Mouse (Mus musculus) large intestine, adult 2 months (tissue): ENCODE measurements around the gene Gm42372. TPM values are rescaled to one million over a fixed set of nuclear protein-coding genes. Genes with fewer than 3 reads are reported as not detected.

Experiments used
- DNase-seq: peaks from one replicate; pipeline ENCODE4 v3.0.0-alpha.2; 2012; ENCODE audit warnings: low read depth, low spot score
- WGBS: fragments of 180-500 bp; shearing (Covaris S2); methylation state at CpG from one replicate; pipeline ENCODE4 v1.1.7; 2018; 5-methylcytosine and 5-hydroxymethylcytosine counted together
- polyA plus RNA-seq: library from polyadenylated mRNA; depleted of rRNA; stranded (reverse); fragments of >200 nt; gene quantifications from 2 replicates; pipeline ENCODE4 v1.2.3, GENCODE M21; 2012

Gene Gm42372
- polyA plus RNA-seq, 1 experiment: 0.16 TPM

DNA sequence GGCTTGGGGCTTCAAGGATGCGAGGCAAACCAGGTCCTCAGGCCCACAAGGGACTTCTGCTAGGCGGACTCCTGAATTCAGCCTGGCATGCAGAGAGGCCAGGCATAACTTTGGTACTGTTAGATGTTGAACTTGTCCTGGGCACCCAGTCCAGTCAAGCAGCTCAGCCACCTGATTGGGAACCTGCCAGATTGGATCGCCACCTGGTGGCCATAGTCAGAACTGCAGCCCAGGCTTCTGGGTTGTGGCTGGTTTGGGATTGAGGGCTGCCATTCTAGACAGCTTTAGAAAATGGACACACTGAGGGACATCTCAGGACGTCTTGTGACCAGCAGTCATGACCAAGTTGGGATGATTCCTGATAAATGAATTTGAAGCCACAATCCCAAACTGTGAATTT lies 16.8 kb downstream of the Gm42372 start:
- 26% methylated on average over 4 of the region's 4 CpGs for WGBS

DNA sequence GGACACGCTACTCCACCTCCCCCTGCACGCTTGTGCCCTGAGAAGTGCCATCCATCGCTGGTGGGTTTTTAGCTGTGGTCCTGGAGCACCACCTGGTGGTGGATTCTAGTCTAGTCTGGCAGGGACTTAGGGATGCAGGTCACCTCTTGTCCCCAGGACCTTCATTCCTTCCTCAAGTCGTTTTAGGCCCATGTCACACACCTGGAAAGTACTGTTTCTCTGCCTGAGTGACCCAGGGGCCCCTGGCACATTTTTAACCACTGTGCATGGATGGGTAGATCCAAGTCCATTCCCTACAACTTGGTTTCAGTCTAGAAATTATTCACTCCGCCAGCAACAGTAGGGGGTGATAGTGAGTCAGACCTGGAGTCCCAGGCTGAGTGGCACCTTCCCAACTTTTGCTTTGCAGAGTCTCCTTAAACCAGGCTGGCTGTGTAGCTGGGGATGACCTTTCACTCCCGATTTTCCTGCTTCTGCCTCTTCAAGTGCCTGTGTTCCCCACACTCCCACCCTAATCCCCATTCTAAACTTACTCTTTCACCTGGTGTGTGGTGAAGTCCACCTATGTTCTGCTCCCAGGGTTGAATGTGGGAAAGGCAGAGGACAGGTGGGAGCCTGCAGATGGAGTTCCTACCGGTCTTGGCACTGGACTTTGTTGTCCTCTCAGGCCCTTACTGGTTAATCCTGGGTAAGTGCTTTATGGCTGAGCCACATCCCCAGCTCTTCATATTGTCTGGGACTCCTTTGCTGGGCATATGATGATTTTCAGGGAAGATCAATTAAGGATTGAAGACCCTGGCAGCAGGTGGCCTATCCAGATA lies 19.7 kb downstream of the Gm42372 start:
- DNase-seq: no peak
- 5% methylated on average over 7 of the region's 7 CpGs for WGBS

More for the DNA sequence above, 16.8 kb downstream of the Gm42372 start:
- no peak for DNase-seq

DNA sequence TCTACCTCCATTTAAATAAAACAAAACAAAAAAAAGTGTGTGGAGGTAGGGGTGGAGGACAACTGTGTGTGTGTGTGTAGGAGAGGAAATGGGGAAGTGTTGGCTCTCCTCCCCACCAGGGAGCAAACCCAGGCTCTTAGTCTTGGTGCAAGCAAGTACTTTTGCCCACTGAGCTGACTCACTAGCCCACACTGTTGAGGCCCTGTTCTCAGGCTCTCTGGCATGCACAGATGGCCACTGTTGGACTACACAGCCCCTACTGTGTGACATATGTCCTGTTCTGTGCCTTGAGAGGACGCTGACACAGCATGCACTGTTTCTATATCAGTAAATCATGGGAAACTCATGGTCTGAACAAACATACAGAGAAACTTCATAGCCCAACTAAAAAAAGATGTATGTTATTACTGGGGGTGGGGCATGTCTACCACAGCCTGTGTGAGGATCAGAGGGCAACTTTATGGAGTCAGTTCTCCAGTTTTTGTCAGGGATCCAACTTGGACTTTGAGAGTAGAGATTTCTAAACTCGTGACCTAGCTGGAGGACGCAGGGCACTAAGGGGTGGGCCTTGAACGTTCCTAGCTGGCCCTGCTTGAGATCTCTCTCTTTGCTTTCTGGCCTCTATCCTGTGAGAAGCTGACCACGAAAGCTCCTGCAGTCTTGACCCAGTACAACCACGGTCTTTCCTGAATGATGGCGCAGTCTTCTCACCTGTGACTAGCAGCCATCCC lies 20.5 kb downstream of the Gm42372 start:
- DNase-seq: no peak
- 23% methylated on average over 7 of the region's 7 CpGs for WGBS

DNA sequence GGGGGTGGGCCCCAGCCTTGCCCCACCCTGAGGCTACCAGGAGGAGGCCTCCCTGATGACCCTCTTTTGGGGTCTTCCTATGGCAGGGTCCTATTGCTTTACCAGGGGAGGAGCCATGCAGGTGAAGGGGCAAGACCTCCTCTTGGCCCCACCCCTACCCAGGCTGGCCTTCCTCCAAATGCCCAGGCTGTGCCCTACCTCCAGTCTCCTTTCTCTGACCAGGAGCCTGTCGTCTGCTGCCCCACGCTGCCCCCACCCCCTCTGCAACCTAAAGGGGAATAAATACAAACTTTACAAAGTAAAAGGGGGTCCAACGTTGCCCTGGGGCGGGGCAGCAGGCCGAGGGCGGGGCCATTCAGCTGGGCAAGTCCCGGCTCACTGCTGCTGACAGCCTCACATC lies 21.8 kb downstream of the Gm42372 start:
- WGBS: 34% methylated on average over 7 of the region's 7 CpGs
- no peak for DNase-seq

DNA sequence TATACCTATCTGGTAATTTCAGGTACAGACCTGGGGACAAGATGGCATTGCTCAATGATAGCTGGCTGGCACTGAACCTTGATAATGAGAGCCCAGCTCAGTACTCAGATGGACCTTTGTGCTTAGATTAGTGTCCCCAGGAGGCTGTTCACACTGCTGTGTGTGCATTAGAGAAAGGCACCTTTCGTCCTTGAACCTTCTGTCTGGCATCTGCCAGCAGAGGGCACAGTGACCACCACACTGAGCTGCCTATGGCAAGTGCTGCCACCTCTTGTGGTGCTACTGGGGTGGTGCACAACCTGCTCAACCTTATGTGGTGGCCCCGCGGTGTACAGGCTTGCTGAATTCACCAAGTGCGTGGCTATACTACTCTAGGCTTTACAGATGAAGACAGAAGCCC lies 24.4 kb downstream of the Gm42372 start:
- DNase-seq: no peak
- WGBS: 44% methylated on average over 4 of the region's 4 CpGs

DNA sequence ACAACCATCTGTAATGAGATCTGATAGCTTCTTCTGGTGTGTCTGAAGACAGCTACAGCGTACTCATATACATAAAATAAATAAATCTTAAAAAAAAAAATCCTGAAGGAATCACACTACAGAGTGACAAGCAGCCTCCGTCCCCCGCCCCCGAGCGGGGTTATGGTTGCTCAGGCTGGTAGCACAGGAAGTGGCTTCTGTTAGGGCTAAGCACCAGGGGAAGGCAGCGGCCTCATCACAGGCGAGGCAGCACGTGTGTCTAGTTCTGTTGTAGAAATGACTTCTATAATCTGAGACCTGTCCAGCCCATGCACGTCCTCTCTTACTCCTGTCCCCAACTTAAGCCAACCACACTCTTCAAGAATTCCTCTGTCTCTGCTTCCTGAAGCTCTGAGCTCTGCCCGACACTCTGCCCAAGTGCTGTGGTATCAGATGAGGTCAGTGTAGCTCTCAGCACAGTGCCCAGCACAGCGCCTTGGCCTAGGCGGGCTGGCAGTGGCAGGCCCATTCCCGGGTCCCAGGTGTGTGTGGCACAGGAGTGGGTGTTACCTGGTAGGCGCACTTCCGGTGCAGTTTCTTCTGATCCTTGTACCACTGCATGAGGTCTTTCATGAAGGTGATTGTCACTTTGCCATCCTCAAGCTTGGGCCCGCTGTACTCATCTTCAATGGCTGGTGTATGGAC lies 26.6 kb downstream of the Gm42372 start:
- no peak for DNase-seq
- WGBS: 83% methylated on average over 16 of the region's 16 CpGs

DNA sequence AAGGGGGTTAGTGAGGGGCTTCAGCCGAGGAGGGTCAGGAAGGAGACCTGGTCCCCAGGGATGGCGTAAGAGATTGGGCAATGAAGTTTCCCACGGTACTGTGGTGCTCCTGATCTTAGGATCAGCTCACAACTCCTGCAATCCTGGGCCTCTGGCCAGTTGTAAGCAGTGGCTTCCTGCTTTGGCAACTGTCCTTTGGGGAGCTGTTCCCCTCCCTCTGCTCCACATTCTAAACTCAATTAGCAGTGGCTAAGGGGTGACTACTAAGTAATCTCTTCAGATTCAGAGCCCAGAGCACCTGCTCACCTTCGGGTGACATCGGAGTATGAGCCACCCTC lies 27.1 kb downstream of the Gm42372 start:
- no peak for DNase-seq

DNA sequence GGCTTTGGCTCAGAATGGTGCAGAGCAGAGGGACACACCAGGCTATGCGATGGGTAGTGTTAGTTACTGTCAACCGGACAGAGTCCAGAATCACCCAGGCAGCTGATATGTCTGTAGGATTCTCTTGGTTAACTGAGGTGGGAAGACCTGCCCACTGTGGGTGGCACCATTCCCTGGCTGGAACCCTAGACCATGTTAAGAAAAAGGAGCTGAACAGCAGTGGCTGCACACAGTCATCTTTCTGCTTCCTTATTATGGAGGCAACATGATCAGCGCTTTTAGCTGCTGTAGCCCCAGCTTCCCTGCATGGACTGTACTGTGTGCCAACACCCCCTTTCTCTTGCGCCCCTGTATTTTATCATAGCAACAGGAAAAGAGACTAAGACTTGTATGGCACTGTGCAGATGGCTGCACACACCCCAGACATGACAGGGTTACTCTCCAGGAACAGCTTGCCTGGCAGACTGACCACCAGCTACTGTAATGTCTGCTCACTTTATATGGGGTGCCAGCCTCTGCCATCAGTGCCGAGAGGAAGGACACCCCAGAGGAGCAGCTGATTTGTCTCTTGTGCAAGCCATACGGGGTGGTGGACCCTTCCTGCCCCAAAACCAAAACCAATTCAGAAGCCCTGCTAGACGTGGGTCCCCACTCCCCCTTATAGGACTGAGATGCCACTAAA lies 29.2 kb downstream of the Gm42372 start:
- DNase-seq: no peak
- WGBS: 89% methylated on average over 7 of the region's 7 CpGs

More for the DNA sequence above, 27.1 kb downstream of the Gm42372 start:
- WGBS: 72% methylated on average over 5 of the region's 5 CpGs

DNA sequence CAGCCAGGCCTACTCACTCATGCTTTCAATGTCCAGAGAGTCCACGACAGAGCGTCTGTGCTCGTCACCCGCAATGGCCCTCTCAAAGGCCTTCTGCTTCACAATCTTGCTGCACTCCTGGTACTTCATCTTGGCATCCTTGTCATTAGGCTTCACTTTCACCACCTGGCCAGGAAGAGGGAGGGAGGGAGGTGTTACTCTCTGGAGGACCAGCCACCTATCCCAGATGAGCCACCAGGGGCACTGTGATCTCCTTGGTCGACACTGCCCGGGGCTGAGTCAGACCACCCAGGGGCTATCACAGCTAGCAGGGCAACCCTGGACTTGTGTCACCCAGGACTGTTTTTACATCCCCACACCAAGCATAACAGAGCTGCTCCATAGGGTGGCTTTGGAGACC lies 32.5 kb downstream of the Gm42372 start:
- DNase-seq: no peak
- 51% methylated on average over 6 of the region's 6 CpGs for WGBS

DNA sequence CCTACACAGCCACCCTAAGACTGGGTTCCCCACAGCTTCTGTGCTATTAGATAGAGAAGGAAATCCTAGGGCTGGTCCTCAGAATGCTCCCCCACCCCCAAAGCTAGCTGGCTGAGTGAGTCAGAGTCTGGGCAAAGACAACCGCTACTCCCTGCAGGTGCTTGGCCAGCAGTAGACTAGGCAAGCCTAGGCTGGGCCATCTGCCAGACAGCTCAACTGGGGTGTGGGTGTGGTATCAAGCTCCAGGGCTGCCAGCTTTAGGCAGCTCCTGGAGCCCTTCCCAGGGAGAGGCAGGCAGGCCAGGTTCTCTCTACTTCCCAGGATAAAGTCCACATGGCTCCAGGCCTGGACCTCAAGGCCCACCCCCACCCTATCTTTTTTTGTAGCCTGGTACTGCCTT lies 34.1 kb downstream of the Gm42372 start:
- 14% methylated on average over 1 of the region's 1 CpGs for WGBS
- DNase-seq: peak; percentile 97

DNA sequence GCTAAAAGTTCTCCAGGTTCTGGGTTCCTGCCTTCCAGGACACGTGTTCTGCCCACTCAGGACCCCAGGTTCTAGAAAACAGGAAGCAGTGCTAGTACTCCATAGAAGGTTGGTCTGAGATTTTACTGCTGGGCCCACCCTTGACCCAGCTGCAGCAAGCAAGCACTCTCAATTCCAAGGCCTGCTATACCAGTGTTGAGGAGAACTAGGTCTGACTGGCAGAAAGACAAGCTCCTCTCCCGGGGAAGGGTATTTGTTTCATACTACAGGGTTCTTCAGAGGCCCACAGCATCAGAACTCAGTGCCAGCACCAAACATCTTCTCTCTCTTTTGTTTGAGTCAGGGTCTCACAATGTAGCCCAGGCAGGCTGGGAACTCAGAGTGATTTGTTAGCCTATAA lies 35.0 kb downstream of the Gm42372 start:
- no peak for DNase-seq
- 33% methylated on average over 2 of the region's 2 CpGs for whole genome bisulfite sequencing

DNA sequence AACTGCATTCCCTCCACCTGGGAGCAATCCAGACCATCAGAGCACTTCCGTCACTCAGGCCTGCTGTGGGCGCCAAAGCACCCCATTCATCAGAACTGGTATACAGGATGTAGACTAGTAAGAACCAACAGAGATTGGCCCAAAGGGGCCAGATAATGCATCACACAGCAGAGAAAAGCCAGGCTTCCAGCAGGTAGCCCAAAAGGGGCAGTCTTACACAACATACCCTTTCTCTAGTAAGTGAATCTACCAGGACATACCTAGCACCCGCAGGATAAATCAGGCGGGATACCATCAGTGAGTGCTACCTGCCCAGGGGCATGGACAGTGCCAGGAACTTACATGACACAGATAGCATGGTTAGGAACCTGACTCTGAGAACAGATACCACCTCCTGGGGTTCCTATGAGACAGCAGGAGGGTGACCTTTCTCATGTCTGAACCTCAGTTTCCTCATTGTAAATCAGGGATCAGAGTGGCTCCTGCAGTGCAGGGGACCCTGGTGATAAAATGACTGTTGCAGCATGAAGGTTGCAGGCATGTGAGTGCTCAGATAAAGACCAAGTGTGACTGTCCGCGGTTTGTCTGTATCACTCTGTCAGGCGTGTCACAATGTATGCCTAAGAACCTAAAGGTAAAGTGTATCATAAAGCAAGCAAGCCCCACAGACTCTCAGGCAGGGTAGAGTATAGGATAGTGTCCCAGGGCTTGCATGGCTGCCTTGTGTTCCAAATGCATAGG lies 36.7 kb downstream of the Gm42372 start:
- WGBS: 64% methylated on average over 7 of the region's 7 CpGs

DNA sequence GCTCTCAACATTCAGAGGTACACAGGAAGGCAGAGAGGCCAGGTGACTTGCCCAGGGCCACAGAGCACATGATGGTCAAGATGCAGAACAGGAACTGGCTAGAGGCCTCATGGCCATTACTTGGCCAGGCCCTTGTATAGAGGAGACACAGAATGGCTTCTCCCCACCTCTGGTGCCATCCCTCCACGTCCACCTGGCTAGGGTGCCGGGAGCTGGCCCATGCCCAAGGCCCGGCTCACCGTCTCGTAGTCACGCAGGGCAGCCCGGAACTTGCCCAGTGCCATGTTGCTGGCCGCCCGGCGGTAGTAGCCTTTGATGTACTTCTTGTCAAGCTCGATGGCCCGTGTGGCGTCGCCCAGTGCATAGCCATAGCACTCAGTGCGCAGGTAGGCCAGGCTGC lies 39.3 kb downstream of the Gm42372 start:
- WGBS: 94% methylated on average over 15 of the region's 15 CpGs
- DNase-seq: no peak

More for the DNA sequence above, 36.7 kb downstream of the Gm42372 start:
- DNase-seq: no peak

DNA sequence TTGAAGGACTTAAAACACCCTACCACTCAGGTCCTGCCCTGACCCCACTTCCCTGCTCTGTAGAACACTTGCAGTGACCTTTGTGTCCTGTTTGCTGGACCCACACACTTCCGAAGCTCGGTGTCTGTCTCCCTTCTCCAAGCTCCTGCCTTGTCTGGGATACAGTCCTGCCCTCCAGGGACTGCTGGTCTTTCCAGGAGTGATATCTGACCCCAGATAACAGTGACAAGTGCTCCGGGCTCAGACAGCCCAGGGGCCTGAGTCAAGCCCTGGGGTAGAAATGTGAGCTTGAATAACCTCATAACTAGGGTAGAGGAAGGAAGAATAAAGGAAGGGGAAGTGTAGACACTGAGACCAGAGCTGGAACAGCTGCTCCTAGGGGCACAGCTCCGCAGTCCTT lies 40.8 kb downstream of the Gm42372 start:
- no peak for DNase-seq
- WGBS: 39% methylated on average over 4 of the region's 4 CpGs

DNA sequence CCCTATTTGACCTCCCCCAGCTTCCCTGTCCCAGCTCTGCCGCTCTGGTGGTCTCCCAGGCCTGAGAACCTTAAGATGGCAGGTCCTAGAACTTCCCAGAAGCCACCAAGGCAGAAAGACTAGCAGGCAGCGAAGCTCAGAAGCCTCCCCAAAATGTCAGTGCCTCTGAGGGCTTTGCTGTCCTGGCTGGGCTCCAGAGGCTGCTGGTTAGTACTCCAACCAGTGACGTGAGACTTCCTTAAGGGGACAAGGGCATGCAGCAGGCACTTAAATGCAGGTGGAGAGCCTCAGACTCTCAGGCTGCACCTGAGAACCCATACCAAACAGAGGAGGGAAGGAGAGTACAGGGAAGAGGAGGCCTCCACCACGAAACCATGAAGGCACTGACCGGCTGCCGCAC lies 41.3 kb downstream of the Gm42372 start:
- 40% methylated on average over 6 of the region's 6 CpGs for WGBS
- DNase-seq: no peak

DNA sequence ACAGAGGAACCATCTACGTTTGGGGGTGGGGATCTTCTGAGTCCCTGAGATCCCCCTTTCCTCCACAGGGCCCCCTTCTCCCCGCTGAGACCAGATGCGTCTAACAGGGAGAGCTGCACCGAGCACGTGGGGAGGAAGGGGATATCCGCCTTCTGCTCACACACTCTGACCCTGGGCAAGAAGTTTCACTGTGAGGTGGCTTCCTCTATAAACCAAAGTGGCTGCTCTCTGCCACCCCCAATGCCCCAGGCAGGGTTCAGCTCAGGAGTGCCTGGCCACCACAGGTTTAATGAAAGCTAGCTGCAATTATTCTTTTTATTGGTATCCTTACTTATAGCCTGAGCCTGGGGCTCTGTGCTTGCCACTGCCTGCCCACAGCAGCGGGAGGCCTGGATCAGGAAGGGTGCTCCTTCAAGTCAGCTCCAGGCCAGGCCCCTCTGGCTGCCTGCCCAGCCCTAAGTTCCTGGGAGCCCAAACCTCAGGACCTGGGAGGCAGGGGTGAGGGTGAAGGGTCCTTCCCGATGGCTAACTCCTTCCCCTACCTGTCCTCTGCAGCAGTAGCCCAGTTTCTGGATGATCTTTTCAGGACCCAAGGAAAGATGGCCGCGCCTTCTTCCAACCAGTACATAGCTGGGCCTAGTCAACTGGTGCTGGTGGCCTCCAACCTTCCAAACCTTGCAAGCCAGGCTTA lies 42.1 kb downstream of the Gm42372 start:
- WGBS: 19% methylated on average over 10 of the region's 10 CpGs
- DNase-seq: no peak

DNA sequence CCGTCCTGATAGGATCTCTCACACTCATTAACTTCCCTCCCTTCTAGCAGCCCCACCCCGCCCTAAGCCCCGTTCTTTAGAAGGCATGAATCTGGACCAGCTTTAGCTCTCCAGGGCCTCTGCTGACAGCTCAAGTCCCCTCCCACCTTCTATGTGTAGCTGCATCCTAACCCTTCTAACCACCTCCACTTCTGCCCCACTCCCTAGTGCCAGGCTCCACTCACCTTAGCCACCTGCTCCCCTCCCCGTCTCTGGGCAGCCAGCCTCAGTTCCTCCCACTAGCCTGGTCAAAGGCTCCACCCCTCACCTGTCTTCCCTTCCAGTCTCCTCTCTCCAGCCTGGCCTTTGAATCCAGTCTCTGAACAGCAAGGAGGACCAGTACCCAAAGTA lies 42.6 kb downstream of the Gm42372 start:
- DNase-seq: no peak
- 29% methylated on average over 4 of the region's 4 CpGs for WGBS

DNA sequence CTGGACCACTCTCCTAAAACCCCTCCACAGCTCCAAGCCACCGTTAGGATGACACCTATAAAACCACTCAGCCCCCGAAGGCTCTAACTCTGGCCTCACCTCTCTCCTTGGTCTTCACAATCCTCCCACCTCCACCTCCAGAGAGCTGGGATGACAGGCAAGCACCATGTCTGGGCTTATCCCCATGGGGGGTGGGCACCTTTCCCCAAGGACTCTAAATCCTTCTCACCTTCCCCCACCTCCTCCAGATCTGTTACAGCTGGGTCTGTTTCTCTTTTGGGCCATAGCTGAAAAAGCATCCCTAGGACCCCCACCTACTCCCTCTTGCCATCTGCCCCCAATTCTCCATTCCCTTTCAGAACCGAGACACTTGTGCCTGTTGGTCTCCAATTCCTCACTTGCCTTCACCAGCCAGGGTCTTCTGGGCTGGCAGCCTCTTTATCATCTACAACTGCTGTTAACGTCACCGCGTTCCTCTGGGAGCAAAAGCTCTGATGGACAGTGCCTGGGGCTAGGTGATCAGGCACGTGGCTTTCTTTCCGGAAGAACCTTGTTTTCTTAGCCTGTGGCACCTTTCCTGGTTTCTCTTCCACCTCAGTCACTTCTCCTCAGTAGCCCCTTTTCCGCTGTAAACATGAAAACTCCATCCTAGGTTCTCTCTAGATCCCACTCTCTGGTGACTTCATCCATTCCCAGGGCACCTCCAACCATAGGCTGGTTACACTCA lies 43.2 kb downstream of the Gm42372 start:
- WGBS: 31% methylated on average over 9 of the region's 9 CpGs
- DNase-seq: no peak
